Mouse (Mus musculus) liver, adult (tissue): ENCODE results near the gene Prpf3.

Experiments used
- GATA4 ChIP-seq: IDR thresholded peaks from 2 replicates; pipeline ENCODE4 v1.6.1; 2014; ENCODE audit warnings: mild to moderate bottlenecking, low read length; ENCODE audit not compliant: insufficient replicate concordance

Gene Prpf3

GRCm38 (mm10) chr3:95793662-95794061 is 62.0 kb downstream of the Prpf3 start:
- no peak for TF ChIP-seq GATA4

GRCm38 (mm10) chr3:95785501-95785900 is 70.2 kb downstream of the Prpf3 start:
- TF ChIP-seq GATA4: no peak
